9 mouse cellular contexts compared by ENCODE assay signal in the genomic region with DNA sequence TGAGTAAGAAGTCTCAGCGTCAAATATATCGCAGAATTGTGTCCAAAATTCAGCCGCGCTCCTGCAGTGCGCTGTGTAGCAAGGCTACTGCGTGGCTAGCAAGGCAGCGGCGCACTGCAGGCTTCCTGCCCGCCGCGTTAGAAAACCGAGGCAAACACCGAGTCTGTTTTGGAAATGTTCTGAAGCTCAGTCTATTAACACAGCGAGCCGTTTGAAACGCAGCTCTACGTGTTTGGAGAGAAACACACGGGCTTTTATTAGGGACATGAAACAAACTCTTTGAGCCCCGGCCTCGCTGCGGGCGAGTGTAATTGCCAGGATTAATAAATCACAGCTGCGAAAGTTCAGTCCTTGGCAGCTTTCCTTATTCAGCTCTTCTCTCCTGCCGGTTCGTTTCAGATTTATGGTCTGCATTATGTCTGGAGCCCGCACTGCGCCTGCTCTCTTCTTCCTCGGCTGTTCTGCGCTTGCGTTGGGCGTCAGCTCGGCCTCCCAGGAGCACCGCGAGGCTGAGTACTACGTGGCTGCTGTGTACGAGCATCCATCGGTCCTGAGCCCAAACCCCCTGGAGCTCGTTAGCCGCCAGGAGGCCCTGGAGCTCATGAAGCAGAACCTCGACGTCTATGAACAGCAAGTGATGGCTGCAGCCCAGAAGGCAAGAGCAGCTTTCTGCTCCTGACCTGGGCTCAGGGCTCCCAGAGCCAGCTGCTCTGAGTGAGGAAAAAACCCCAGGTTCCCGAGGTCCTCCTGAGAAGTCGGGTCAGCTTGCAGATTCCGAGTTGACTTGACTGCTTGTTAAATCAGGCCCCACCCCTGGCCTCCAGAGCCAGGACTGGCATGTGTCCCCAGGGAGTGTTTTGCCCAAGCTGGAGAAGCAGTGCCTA. TPM values are rescaled to one million over a fixed set of nuclear protein-coding genes. Genes with fewer than 3 reads are reported as not detected.
DNase-seq lines count a peak whose midpoint lies in the region; ATAC-seq and TF ChIP-seq lines count a peak whose summit lies in the region.
"Had no signal": no experiment of that assay in that cellular context is flagged by ENCODE, and none has a peak within 500 bp of the region (broad histone marks: within the 10 kb centered on the region; RNA-seq: fewer than 3 reads in every experiment).

No protein-coding gene starts in this region.

- peak; percentile 77 for ATAC-seq in forebrain, embryonic 11.5 days (replicated peaks; ENCODE audit: low FRiP score)
- ATAC-seq in heart, embryonic 15.5 days (replicated peaks; ENCODE audit: insufficient number of reproducible peaks, insufficient read depth, low FRiP score, low read depth): peak; percentile 73
- ATAC-seq in monocyte, adult 5-6 weeks (replicated peaks; ENCODE audit: insufficient number of reproducible peaks, low FRiP score, low TSS enrichment, poor library complexity, severe bottlenecking): peak; percentile 60

- peak; percentile 85 for DNase-seq in brain, embryonic 18.5 days (ENCODE audit: low read depth, low spot score)
- peak; percentile 86 for DNase-seq in forebrain, embryonic 11.5 days (ENCODE audit: low spot score)
- peak; percentile 90 for DNase-seq in kidney, postnatal 10 days
- DNase-seq in liver, adult 2 months (ENCODE audit: extremely low read depth, low read depth, low spot score): peak; percentile 94
- DNase-seq in splenic B cell, adult 2 months (ENCODE audit: low read depth, low spot score): peak; percentile 71

- TF ChIP-seq CTCF in C2C12 (IDR thresholded peaks at IDR 0.05; ENCODE audit: control insufficient read depth, insufficient read depth, insufficient read length): no peak
- TF ChIP-seq CTCF in liver, adult 2 months (IDR thresholded peaks at IDR 0.05; ENCODE audit: low read depth, low read length): peak; percentile 35

- H3K4me3 ChIP-seq in C2C12 (ENCODE audit: insufficient read depth, poor library complexity, severe bottlenecking): peak overlapping the region; percentile 22
- H3K4me3 ChIP-seq in forebrain, embryonic 11.5 days (ENCODE audit: low read depth, low read length): peak overlapping the region; percentile 30
- peak overlapping the region; percentile 40 for H3K4me3 ChIP-seq in heart, embryonic 15.5 days
- H3K4me3 ChIP-seq in liver, adult 2 months (ENCODE audit: insufficient read depth, low read depth, low read length): peak overlapping the region; percentile 55

- H3K27ac ChIP-seq in forebrain, embryonic 11.5 days (ENCODE audit: low read depth, low read length): peak overlapping the region; percentile 86
- peak overlapping the region; percentile 95 for H3K27ac ChIP-seq in heart, embryonic 15.5 days
- H3K27ac ChIP-seq in liver, adult 2 months (replicated peaks; ENCODE audit: insufficient read depth, low read depth, low read length): peak overlapping the region; percentile 74

- H3ac ChIP-seq in C2C12 (ENCODE audit: control insufficient read depth, insufficient read length, low read depth): peak overlapping the region; percentile 83

- H3K27me3 ChIP-seq in C2C12 (ENCODE audit: control insufficient read depth, insufficient read depth, insufficient read length): no peaks in the 10 kb centered on the region
- no peaks in the 10 kb centered on the region for H3K27me3 ChIP-seq in forebrain, embryonic 11.5 days (ENCODE audit: control insufficient read depth, insufficient read depth, low read length)
- no peaks in the 10 kb centered on the region for H3K27me3 ChIP-seq in heart, embryonic 15.5 days
- no peaks in the 10 kb centered on the region for H3K27me3 ChIP-seq in liver, adult 2 months (ENCODE audit: control insufficient read depth, insufficient read depth, low read length)
- no peaks in the 10 kb centered on the region for H3K27me3 ChIP-seq in splenic B cell, adult 2 months (ENCODE audit: control insufficient read depth, insufficient read depth, low read length, poor library complexity, severe bottlenecking)

- H3K36me3 ChIP-seq in C2C12 (ENCODE audit: control insufficient read depth, insufficient read depth): peaks cover 3% of the 10 kb centered on the region
- no peaks in the 10 kb centered on the region; the same call in 1 of the 2 replicates for H3K36me3 ChIP-seq in forebrain, embryonic 11.5 days (ENCODE audit: control insufficient read depth, insufficient read depth, low read length)
- H3K36me3 ChIP-seq in heart, embryonic 15.5 days: peaks cover 3% of the 10 kb centered on the region; the same call in 1 of the 2 replicates
- no peaks in the 10 kb centered on the region; the same call in 1 of the 2 replicates for H3K36me3 ChIP-seq in liver, adult 2 months (ENCODE audit: control insufficient read depth, insufficient read depth, low read length)
- no peaks in the 10 kb centered on the region for H3K36me3 ChIP-seq in splenic B cell, adult 2 months (ENCODE audit: control insufficient read depth, insufficient read depth, low read length, poor library complexity, severe bottlenecking)

- H3K79me2 ChIP-seq in C2C12 (ENCODE audit: control insufficient read depth, insufficient read depth): peaks cover 36% of the 10 kb centered on the region
- peaks cover 18% of the 10 kb centered on the region for H3K79me2 ChIP-seq in liver, adult 2 months (ENCODE audit: control insufficient read depth, insufficient read depth, low read length)

- WGBS in forebrain, embryonic 11.5 days: 8% methylated on average over 44 of the region's 44 CpGs
- WGBS in heart, embryonic 15.5 days: 8% methylated on average over 44 of the region's 44 CpGs
- 10% methylated on average over 44 of the region's 44 CpGs for WGBS in liver, adult 2 months

- H3K9ac ChIP-seq in forebrain, embryonic 11.5 days (ENCODE audit: low read length): peak overlapping the region; percentile 66
- H3K9ac ChIP-seq in heart, embryonic 15.5 days: peak overlapping the region; percentile 46
- peak overlapping the region; percentile 40 for H3K9ac ChIP-seq in liver, adult 2 months (ENCODE audit: low read depth, low read length)

- no peaks in the 10 kb centered on the region for H3K79me3 ChIP-seq in C2C12 (ENCODE audit: low read depth)

- H3K4me2 ChIP-seq in forebrain, embryonic 11.5 days (ENCODE audit: low read depth, low read length, severe bottlenecking): peak overlapping the region; percentile 49
- H3K4me2 ChIP-seq in heart, embryonic 15.5 days: peak overlapping the region; percentile 56

- H3K9me3 ChIP-seq in forebrain, embryonic 11.5 days (ENCODE audit: control insufficient read depth, low read length): no peaks in the 10 kb centered on the region
- H3K9me3 ChIP-seq in heart, embryonic 15.5 days (replicated peaks): no peaks in the 10 kb centered on the region

- peaks cover 15% of the 10 kb centered on the region for H3K4me1 ChIP-seq in forebrain, embryonic 11.5 days (replicated peaks; ENCODE audit: control insufficient read depth, insufficient read depth, low read length)
- H3K4me1 ChIP-seq in heart, embryonic 15.5 days (replicated peaks): peaks cover 77% of the 10 kb centered on the region
- peaks cover 12% of the 10 kb centered on the region for H3K4me1 ChIP-seq in liver, adult 2 months (ENCODE audit: control insufficient read depth, insufficient read depth, low read length)

- TF ChIP-seq POLR2A in liver, adult 2 months (IDR thresholded peaks at IDR 0.05; ENCODE audit: extremely low read depth, insufficient read depth, low read length): no peak

TF ChIP-seq in C2C12, 6 proteins besides CTCF, POLR2A, EP300 and RAD21:
- no peak for TF ChIP-seq MYOD1 (IDR thresholded peaks at IDR 0.05; ENCODE audit: control insufficient read depth, insufficient read length, low read depth)
- no peak for TF ChIP-seq MAX (IDR thresholded peaks at IDR 0.05)
- TF ChIP-seq FOSL1 (IDR thresholded peaks at IDR 0.05; ENCODE audit: insufficient read depth, low read length, poor library complexity, severe bottlenecking): no peak
- TF ChIP-seq USF1 (IDR thresholded peaks at IDR 0.05; ENCODE audit: low read depth): no peak
- no peak for TF ChIP-seq MYOG (IDR thresholded peaks at IDR 0.05; ENCODE audit: control insufficient read depth, extremely low read depth, insufficient read length)
- no peak for TF ChIP-seq CEBPB (IDR thresholded peaks at IDR 0.05; ENCODE audit: low read depth)

RNA-seq across cellular contexts. Expression of a gene that starts 20.8 kb away (rescaled TPM):
- polyA plus RNA-seq in C2C12 (2012; fragmentation: generic; extraction: Trizol): 1.4 TPM
- polyA plus RNA-seq in forebrain, embryonic 11.5 days (2014; fragmentation: Nextera tagmentation; extraction: Ambion mirVana): 6.9 and 9.4 TPM in 2 replicates
- polyA plus RNA-seq in heart, embryonic 15.5 days (2015; fragmentation: Nextera tagmentation; extraction: Ambion mirVana): 9.7 and 11.6 TPM in 2 replicates
- total RNA-seq in liver, adult 2 months (2014; rRNA removed): 569 and 647 TPM in 2 replicates
- 592 and 631 TPM in 2 replicates for polyA plus RNA-seq in liver, adult 2 months (2012; rRNA removed)
- 10.1 to 31.8 TPM (median 11.9 TPM) in 3 replicates for total RNA-seq in monocyte, adult 5-6 weeks (2017)

RNA-seq across cellular contexts. Expression of a gene that starts 21.1 kb away (rescaled TPM):
- polyA plus RNA-seq in C2C12 (2012; fragmentation: generic; extraction: Trizol): 16.7 TPM
- polyA plus RNA-seq in forebrain, embryonic 11.5 days (2014; fragmentation: Nextera tagmentation; extraction: Ambion mirVana): 13.4 and 13.5 TPM in 2 replicates
- 20.4 and 23.5 TPM in 2 replicates for polyA plus RNA-seq in heart, embryonic 15.5 days (2015; fragmentation: Nextera tagmentation; extraction: Ambion mirVana)
- total RNA-seq in liver, adult 2 months (2014; rRNA removed): 42.3 and 60.7 TPM in 2 replicates
- polyA plus RNA-seq in liver, adult 2 months (2012; rRNA removed): 91.4 and 103 TPM in 2 replicates
- total RNA-seq in monocyte, adult 5-6 weeks (2017): 2.1 to 9.9 TPM (median 9.9 TPM) in 3 replicates

RNA-seq across cellular contexts. Expression of a gene that starts 21.2 kb away (rescaled TPM):
- polyA plus RNA-seq in C2C12 (2012; fragmentation: generic; extraction: Trizol): not detected
- not detected in 2 replicates for polyA plus RNA-seq in forebrain, embryonic 11.5 days (2014; fragmentation: Nextera tagmentation; extraction: Ambion mirVana)
- 2.6 TPM in 2 replicates for polyA plus RNA-seq in heart, embryonic 15.5 days (2015; fragmentation: Nextera tagmentation; extraction: Ambion mirVana)
- 0.81 TPM in 1 of 2 replicates, not detected in the other for total RNA-seq in liver, adult 2 months (2014; rRNA removed)
- 2.6 and 10.0 TPM in 2 replicates for polyA plus RNA-seq in liver, adult 2 months (2012; rRNA removed)
- total RNA-seq in monocyte, adult 5-6 weeks (2017): not detected in 3 replicates
- total RNA-seq: MEL had no signal

Comparison
In these comparisons a context has a peak if more than half of its experiments do, and no peak if none do; other contexts are left out.
1. Peak in every context shown above with its lines: DNase-seq, ATAC-seq, H3K4me3 ChIP-seq and H3K27ac ChIP-seq.
2. RNA of a gene that starts 20.8 kb away (polyA plus RNA-seq): 592 to 631 TPM in liver, adult 2 months; 9.7 to 11.6 TPM in heart, embryonic 15.5 days, 6.9 to 9.4 TPM in forebrain, embryonic 11.5 days and 1.4 TPM in C2C12 (single experiment); every median in the first group is over 10 times any median in the second.